Mouse (Mus musculus) granulocyte monocyte progenitor cell, adult 5-6 weeks (primary cell): ENCODE data around the gene Fbxo6. TPM values are rescaled to one million over a fixed set of nuclear protein-coding genes. Genes with fewer than 3 reads are reported as not detected.
"Not testable (repeated sequence)": the region's sequence is repeated elsewhere in the genome, so short reads cannot be mapped to it uniquely, and the experiment has no call there.

ENCODE experiments used
- ATAC-seq: replicated peaks from 2 replicates; pipeline ENCODE4 v1.8.0; 2016; ENCODE audit warnings: mild to moderate bottlenecking, moderate TSS enrichment, inconsistent platforms; ENCODE audit not compliant: poor library complexity, severe bottlenecking
- total RNA-seq, 2 experiments: library from RNA; stranded (forward) in 1 of 2; stranded (reverse) in 1 of 2; fragments of 200-712, 200-1000 nt in 1 of 2; fragments of >200 nt in 1 of 2; fragmentation: Nextera tagmentation in 1 of 2; gene quantifications; 2 replicates each; pipeline ENCODE4 v1.2.3; 2014 to 2017

Fbxo6 gene
- total RNA-seq (2014; fragmentation: Nextera tagmentation) (19.1 and 33.4 TPM in 2 replicates), total RNA-seq (2017) (5.6 and 13.8 TPM in 2 replicates)

GRCm38 (mm10) chr4:148151267-148152168 lies at the start of gene Fbxo6:
Gene Fbxo6, minus strand, starts transcription at chr4:148152140.
- ATAC-seq, result peak; percentile 92

GRCm38 (mm10) chr4:148198721-148199120 lies 46.8 kb upstream of the Fbxo6 start:
- ATAC-seq, result no peak

DNA sequence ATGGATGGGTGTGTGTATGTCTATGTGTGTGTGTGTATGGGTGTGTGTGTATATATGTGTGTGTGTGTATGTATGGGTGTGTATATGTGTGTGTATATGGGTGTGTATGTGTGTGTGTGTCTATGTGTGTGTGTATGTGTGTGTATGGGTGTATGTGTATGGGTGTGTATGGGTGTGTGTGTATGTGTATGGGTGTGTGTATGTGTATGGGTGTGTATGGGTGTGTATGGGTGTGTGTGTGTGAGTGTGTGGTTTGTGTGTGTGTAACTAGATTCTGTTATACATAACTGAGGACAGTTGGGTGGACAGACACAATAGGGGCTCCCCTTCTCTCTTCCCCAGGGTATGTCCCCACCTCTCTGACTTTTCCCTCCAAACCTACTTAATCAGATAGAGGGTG lies 42.5 kb upstream of the Fbxo6 start:
- ATAC-seq, result no peak

DNA sequence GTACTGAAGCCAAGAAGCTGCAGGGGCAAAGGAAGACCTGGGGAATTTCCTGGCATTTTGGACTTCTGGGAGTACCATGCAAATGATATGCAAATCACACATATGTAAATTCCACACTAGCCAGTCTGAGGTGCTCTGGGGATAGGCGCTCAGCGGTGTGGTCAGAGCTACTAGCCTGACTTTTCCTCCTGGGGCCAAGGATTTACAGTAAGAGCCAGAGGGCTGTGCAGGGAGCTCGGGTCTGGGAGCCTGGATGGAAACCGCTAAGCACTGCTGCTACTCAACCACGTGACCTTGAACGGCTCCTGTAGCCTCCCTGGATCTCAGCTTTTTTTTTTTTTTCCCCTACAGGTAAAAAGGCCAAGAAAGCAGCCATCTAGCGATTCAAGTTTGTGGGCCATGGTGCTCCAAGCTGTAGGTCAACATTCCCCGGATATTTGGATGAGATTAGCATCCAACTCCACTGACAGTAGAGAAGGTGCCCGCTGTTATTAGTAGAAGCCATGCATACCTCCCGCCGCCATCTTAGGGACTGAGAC lies 40.8 kb upstream of the Fbxo6 start:
- no peak for ATAC-seq

DNA sequence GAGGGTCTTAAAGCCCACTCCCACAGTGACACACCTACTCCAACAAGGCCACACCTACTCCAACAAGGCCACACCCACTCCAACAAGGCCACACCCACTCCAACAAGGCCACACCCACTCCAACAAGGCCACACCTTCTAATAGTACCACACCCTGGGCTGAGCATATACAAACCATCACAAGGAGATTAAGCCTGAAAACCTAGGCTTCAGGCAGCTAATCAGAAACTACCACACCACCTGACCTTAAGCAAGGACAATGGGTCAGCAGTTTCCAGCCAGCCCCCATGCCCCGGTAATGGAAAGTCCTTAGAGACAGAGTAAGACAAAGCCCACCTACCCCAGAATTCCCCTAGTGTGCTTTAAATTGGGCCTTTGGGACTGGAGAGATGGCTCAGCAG lies 36.8 kb upstream of the Fbxo6 start:
- not testable (repeated sequence) for ATAC-seq

GRCm38 (mm10) chr4:148185819-148186218 lies 33.9 kb upstream of the Fbxo6 start:
- no peak for ATAC-seq

DNA sequence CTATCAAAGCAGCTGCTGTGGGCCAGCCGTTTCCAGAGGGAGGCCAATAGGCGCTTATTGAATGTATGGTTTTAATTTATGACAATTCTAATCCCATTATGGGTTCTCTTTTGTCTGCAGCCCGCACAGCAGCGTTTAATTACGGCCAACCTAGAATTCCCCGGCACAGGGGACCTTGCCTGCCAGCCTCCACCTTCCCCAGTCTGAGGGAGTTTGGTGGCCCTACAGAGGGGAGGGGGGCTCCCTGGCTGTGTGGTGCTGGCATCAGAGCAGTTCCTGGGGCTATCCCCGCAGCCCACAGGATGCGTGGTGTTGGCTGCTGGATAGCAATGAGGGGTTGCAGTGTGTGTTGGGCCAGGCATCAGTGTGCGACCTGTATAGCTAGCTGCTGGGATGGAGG lies 32.6 kb upstream of the Fbxo6 start:
- ATAC-seq, result no peak

DNA sequence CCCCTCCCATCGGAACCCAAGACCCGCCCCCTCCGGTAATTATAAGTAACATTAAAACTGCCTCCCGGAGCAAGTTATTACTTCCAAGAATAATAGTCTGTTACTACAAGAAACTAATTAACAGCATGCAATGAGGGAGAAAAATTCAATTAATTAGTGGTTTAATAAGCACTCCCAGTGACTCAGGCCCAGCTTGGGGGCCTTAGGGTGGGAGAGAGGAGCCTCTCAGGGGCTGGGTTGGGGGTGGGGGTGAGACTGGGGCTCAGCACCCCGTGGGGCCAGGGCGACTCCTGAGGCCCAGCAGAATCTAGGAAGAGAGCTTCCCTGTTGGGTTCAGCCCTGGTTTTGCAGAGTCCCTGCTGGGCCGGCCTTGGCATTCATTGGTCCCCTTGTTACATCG lies 30.4 kb upstream of the Fbxo6 start:
- ATAC-seq, result no peak

DNA sequence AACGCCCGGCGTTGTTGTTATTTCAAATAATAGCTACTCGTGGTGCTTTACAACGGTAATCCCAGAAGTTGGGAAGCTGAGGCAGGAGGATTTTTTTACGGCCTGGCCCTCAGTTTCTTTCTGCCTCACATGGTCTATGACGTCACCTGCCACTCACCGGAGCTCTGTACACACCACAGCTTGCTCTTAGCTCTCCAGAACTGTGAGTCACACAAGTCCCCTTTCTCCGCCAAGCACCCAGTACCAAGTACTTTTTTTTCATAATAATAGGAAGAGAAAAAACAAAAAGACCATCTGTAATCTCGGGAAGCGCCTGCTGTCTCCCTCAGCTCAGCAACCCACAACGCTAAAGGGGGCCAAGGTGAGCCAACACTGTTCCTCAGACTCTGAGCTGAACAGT lies 29.5 kb upstream of the Fbxo6 start:
- ATAC-seq, result no peak

DNA sequence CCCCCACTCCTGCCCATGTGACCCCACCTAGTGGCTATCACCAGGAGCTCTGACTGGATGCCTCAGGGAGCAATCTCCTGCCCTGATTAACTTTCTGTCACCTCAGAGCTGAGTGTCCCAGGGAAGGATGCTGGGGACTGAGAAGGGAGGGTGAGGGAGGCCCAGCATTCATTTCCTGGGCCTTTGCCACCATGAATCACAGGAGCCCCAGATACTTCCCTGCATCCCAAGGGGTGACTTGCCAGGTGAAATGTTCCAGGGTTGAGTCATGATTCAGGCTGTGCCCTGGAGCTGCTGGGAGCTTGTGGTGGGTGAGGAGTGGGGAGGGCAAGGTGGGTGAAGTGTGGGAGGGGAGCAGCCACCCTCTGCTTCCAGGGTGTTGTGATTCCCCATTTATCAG lies 25.8 kb upstream of the Fbxo6 start:
- ATAC-seq, result no peak

DNA sequence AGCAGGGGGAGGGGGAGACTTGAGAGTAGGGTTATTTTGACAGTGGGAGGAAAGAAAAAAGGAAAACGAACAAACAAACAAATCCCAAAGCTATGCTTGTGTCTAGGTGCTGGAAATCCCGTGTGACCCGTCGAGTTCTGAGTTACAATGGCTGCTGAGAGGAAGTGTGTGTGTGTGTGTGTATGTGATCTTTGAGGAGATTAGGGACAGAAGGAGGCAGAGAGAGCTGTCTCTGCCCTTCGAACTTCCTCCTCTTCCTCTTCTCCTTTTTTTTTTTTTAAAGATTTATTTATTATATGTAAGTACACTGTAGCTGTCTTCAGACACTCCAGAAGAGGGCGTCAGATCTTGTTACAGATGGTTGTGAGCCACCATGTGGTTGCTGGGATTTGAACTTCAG lies 24.7 kb upstream of the Fbxo6 start:
- ATAC-seq, result not testable (repeated sequence)

DNA sequence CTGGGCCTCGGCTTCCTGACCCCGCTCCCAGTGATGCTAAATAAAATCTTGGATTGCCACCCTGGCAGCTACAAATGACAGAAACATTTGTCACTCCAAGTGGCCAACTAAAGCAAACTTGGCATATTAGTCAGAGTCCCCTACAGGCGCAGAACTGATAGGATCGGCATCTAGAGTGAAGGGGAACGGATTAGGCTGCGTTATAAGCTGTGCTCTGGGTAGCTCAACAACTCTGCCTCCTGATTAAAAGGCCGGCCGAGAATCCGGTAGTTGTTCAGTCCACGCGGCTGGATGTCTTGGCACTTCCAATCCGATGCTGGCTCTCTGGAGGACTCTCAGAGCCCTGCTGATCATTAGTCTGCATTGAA lies 22.5 kb upstream of the Fbxo6 start:
- ATAC-seq, result no peak

DNA sequence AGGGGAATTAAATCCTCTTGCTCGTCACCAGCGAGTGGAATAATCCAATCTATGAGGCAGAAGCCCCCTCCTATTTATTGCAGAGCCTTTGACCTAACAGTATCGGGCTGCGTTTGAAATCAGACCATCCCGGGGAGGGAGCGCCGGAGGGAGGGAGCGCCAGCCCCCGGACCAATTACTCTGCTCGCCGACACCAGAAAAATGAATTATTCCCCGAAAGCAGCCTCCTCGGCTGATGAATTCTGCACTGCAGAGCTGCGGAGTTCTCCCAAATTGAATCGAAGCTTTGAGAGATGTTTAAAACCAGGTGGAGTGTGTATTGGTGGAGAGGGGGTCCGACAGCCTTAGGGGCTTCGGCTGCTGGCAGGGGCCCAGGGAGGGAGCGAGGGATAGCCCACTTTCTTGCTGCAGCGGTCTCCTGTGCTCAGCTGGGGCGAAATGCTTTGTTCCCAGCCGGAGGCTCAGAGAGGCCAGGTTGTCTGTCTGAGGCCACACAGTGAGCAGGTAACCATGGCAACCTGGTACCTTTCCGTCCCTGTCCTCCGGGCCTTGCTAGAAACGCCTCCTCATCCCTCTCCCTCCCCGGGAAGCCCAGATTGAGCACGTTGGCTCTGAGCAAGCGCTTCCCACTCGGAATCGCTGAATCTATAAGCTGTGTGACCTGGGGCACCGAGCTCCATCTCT lies 22.0 kb upstream of the Fbxo6 start:
- ATAC-seq, result no peak

DNA sequence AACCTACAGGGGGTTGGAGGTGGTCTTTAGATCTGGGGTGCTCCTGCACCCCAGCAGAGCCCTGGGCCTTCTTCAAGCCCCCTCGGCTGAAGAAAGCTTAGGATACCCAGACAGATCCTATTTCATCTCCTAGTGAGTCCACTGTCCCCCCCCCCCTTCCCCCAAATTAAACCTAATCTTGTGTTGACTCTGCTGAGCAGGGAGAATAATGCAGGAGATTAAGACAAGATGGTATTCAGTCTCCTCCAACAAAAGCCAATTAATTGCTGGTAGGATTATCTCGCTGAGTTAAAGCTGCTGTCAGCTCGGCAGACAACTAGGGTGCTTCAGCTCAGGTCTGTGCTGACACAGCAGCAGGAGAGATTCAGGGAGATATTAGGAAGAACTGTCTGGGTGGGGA lies 19.3 kb upstream of the Fbxo6 start:
- no peak for ATAC-seq

DNA sequence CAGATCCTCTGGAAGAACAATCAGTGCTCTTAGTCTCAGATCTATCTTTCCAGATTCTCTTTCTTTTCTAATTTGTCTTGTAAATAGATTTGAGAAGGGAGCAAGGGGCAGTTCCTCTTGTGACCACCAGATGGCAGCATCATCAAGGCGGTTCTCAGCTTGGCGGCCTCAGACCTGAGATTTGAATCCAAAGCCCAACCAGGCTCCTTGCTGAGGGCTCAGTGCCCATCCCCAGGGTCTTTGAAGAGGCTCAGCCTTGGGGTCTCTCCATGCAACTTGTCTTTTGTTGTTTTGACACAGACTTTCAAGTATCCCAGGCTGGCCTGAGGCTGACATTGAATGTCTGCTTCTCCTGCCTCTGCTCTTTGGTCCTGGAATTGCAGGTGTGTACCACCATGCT lies 18.9 kb upstream of the Fbxo6 start:
- peak; percentile 38; the same call in 1 of the 2 replicates for ATAC-seq

- ATAC-seq, result peak; percentile 8; the same call in 1 of the 2 replicates
Observed at GRCm38 (mm10) chr4:148169586-148169985, 17.6 kb upstream of the Fbxo6 start.

DNA sequence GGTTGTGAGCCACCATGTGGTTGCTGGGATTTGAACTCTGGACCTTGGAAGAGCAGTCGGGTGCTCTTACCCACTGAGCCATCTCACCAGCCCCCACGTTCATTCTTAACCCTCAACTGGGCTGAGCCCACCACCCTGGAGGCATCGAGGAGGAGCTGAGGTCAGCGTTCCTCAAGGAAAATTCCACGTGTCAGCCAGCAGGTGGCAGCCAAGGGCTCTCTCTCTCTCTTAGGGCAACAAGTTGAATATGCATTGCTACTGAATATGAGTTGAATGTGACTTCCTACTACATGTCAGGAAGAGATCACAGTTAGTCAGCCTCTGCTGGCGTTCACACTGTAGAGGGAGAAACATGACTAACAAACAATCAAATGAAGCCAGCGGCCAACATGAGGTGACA lies 16.3 kb upstream of the Fbxo6 start:
- peak; percentile 44 for ATAC-seq

DNA sequence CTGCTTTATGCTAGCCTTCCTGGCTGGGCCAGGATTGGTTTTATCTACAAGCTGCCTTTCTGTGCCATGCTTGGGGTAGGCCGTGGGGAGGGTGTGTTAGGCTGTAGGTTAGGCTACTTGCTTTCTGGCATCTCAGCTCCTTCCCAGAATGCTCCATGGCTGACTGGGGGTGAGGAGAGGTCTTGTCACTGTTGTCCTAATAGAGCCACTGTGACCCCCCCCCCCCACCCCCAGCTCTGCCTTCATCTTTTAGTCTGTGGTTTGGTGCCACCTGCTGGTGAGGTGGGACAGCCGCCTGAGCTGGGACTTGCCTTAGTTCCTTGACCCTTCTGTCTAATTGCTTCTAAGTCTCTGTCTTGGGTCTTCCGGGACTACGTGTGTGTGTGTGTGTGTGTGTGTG lies 15.0 kb upstream of the Fbxo6 start:
- ATAC-seq, result no peak

GRCm38 (mm10) chr4:148166431-148166830 lies 14.5 kb upstream of the Fbxo6 start:
- no peak for ATAC-seq

- ATAC-seq, result no peak
Observed at GRCm38 (mm10) chr4:148165551-148165950, 13.6 kb upstream of the Fbxo6 start.

- 0 out of 2 replicates have a peak, but pooled peaks have one; percentile 0 for ATAC-seq
Observed at GRCm38 (mm10) chr4:148164461-148164860, 12.5 kb upstream of the Fbxo6 start.
